21 mouse cellular contexts compared by ENCODE assay signal in genomic region chr9:98421903-98422302, GRCm38 (mm10). TPM values are rescaled to one million over a fixed set of nuclear protein-coding genes. Genes with fewer than 3 reads are reported as not detected.
DNase-seq lines count a peak whose midpoint lies in the region; ATAC-seq lines count a peak whose summit lies in the region.
"Had no signal": no experiment of that assay in that cellular context is flagged by ENCODE, and none has a peak within 500 bp of the region (broad histone marks: within the 10 kb centered on the region; RNA-seq: fewer than 3 reads in every experiment).

No protein-coding gene starts in this region.

- 34% methylated on average over 3 of the region's 3 CpGs for WGBS in kidney, embryonic 15.5 days
- 54% methylated on average over 3 of the region's 3 CpGs for WGBS in embryonic facial prominence, embryonic 10.5 days
- WGBS in liver, embryonic 11.5 days: 43% methylated on average over 3 of the region's 3 CpGs
- 48% methylated on average over 3 of the region's 3 CpGs for WGBS in liver, embryonic 16.5 days (ENCODE audit: insufficient replicate concordance)

- no peak for DNase-seq in kidney, postnatal 14 days
- no peak for DNase-seq in embryonic facial prominence, embryonic 10.5 days (ENCODE audit: low spot score)
- no peak for DNase-seq in liver, embryonic 11.5 days (ENCODE audit: low spot score)
- no peak for DNase-seq in adrenal gland, adult (ENCODE audit: inconsistent age in 2 of 2, low spot score in 1 of 2)
- DNase-seq in heart, postnatal 4 days: no peak
- DNase-seq: adrenal gland, adult 2 months; adrenal gland, postnatal 25 days; cerebellum, adult 18-20 months; cerebellum, adult 9-11 months; cerebellum, postnatal 36 days; forebrain, postnatal 0 days; gastrocnemius, postnatal 14 days; heart, postnatal 36 days had no signal

- H3K4me1 ChIP-seq in kidney, embryonic 15.5 days: peaks cover 43% of the 10 kb centered on the region
- peaks cover 65% of the 10 kb centered on the region for H3K4me1 ChIP-seq in embryonic facial prominence, embryonic 10.5 days
- peaks cover 9% of the 10 kb centered on the region for H3K4me1 ChIP-seq in liver, embryonic 11.5 days (replicated peaks; ENCODE audit: control insufficient read depth, insufficient read depth, low read length)
- peaks cover 3% of the 10 kb centered on the region for H3K4me1 ChIP-seq in liver, embryonic 16.5 days (ENCODE audit: control insufficient read depth, low read depth, low read length)

- H3K36me3 ChIP-seq in kidney, embryonic 15.5 days: no peaks in the 10 kb centered on the region
- no peaks in the 10 kb centered on the region for H3K36me3 ChIP-seq in embryonic facial prominence, embryonic 10.5 days (replicated peaks)
- no peaks in the 10 kb centered on the region for H3K36me3 ChIP-seq in liver, embryonic 11.5 days (ENCODE audit: control insufficient read depth, insufficient read depth, low read length)
- H3K36me3 ChIP-seq in liver, embryonic 16.5 days (ENCODE audit: control insufficient read depth, insufficient read depth): no peaks in the 10 kb centered on the region
- H3K36me3 ChIP-seq: hindbrain, embryonic 13.5 days had no signal

- 0 out of 2 replicates have a peak, but pooled peaks have one; percentile 10 for ATAC-seq in kidney, embryonic 15.5 days (replicated peaks; ENCODE audit: low FRiP score)
- ATAC-seq in liver, embryonic 11.5 days (replicated peaks; ENCODE audit: low FRiP score): 0 out of 2 replicates have a peak, but pooled peaks have one; percentile 1
- ATAC-seq in liver, embryonic 16.5 days (ENCODE audit: low read depth): peak; percentile 25
- ATAC-seq: activated CD4-positive, CD25-positive, alpha-beta regulatory T cell, adult 4 months; forebrain, embryonic 13.5 days; forebrain, postnatal 0 days; Patski had no signal

- H3K27ac ChIP-seq in kidney, embryonic 15.5 days: peak overlapping the region; percentile 60; the same call in 1 of the 2 replicates
- 0 out of 2 replicates have a peak overlapping the region, but pooled peaks have one; percentile 5 for H3K27ac ChIP-seq in embryonic facial prominence, embryonic 10.5 days (replicated peaks)
- H3K27ac ChIP-seq in liver, embryonic 11.5 days (ENCODE audit: low read depth, low read length): peak overlapping the region; percentile 70
- peak overlapping the region; percentile 51 for H3K27ac ChIP-seq in liver, embryonic 16.5 days (ENCODE audit: low read length)
- H3K27ac ChIP-seq: forebrain, embryonic 13.5 days; heart, embryonic 13.5 days; hindbrain, embryonic 13.5 days had no signal

- H3K27me3 ChIP-seq in kidney, embryonic 15.5 days: no peaks in the 10 kb centered on the region
- H3K27me3 ChIP-seq in embryonic facial prominence, embryonic 10.5 days (replicated peaks; ENCODE audit: low read depth, poor library complexity, severe bottlenecking): peaks cover 49% of the 10 kb centered on the region
- peaks cover 9% of the 10 kb centered on the region; the same call in 1 of the 2 replicates for H3K27me3 ChIP-seq in liver, embryonic 11.5 days (replicated peaks; ENCODE audit: control insufficient read depth, insufficient read depth, low read length)
- H3K27me3 ChIP-seq in liver, embryonic 16.5 days (ENCODE audit: control insufficient read depth, insufficient read depth, low read depth, low read length): peaks cover 29% of the 10 kb centered on the region
- H3K27me3 ChIP-seq: CH12.LX, Patski had no signal

- H3K9me3 ChIP-seq in kidney, embryonic 15.5 days (replicated peaks): no peaks in the 10 kb centered on the region
- H3K9me3 ChIP-seq in embryonic facial prominence, embryonic 10.5 days: no peaks in the 10 kb centered on the region
- no peaks in the 10 kb centered on the region for H3K9me3 ChIP-seq in liver, embryonic 11.5 days (ENCODE audit: control insufficient read depth, low read length)
- H3K9me3 ChIP-seq in liver, embryonic 16.5 days (replicated peaks; ENCODE audit: control insufficient read depth, low read length): no peaks in the 10 kb centered on the region
- H3K9me3 ChIP-seq: hindbrain, embryonic 13.5 days had no signal

- no peak overlapping the region for H3K9ac ChIP-seq in kidney, embryonic 15.5 days
- H3K9ac ChIP-seq in liver, embryonic 11.5 days (ENCODE audit: low read depth, low read length): no peak overlapping the region
- no peak overlapping the region for H3K9ac ChIP-seq in liver, embryonic 16.5 days (ENCODE audit: low read depth, low read length)
- H3K9ac ChIP-seq: forebrain, embryonic 13.5 days; forebrain, postnatal 0 days; heart, embryonic 13.5 days; hindbrain, embryonic 13.5 days had no signal

- H3K4me2 ChIP-seq in kidney, embryonic 15.5 days: no peak overlapping the region
- H3K4me2 ChIP-seq in liver, embryonic 11.5 days: peak overlapping the region; percentile 14
- no peak overlapping the region for H3K4me2 ChIP-seq in liver, embryonic 16.5 days (ENCODE audit: low read depth, low read length)
- H3K4me2 ChIP-seq: forebrain, embryonic 13.5 days; heart, embryonic 13.5 days; hindbrain, embryonic 13.5 days had no signal

- H3K4me3 ChIP-seq in kidney, embryonic 15.5 days (replicated peaks): no peak overlapping the region
- no peak overlapping the region for H3K4me3 ChIP-seq in embryonic facial prominence, embryonic 10.5 days
- no peak overlapping the region for H3K4me3 ChIP-seq in liver, embryonic 11.5 days (ENCODE audit: low read depth, low read length)
- no peak overlapping the region for H3K4me3 ChIP-seq in liver, embryonic 16.5 days (ENCODE audit: low read depth, low read length)
- H3K4me3 ChIP-seq: forebrain, embryonic 13.5 days; heart, embryonic 13.5 days; hindbrain, embryonic 13.5 days had no signal

RNA-seq across cellular contexts. Expression of gene Rbp1, which starts 0.9 kb away (rescaled TPM):
- 117 and 118 TPM in 2 replicates for polyA plus RNA-seq in kidney, embryonic 15.5 days (2015; fragmentation: Nextera tagmentation; extraction: Ambion mirVana)
- 54.4 and 63.0 TPM in 2 replicates for polyA plus RNA-seq in embryonic facial prominence, embryonic 10.5 days (2016; fragmentation: Nextera tagmentation; extraction: Ambion mirVana)
- 49.7 and 54.1 TPM in 2 replicates for polyA plus RNA-seq in liver, embryonic 11.5 days (2014; fragmentation: Nextera tagmentation; extraction: Ambion mirVana)
- polyA plus RNA-seq in liver, embryonic 16.5 days (2015; fragmentation: Nextera tagmentation; extraction: Ambion mirVana): 45.1 and 47.3 TPM in 2 replicates
- 10 to 100 TPM; 22.3 to 23.2 TPM for total RNA-seq in heart, postnatal 4 days (2021)

Comparison
In these comparisons a context has a peak if more than half of its experiments do, and no peak if none do; other contexts are left out.
1. H3K27ac ChIP-seq: peak in every context shown above with its lines; median percentile 70 in liver, embryonic 11.5 days; 60 in kidney, embryonic 15.5 days; 51 in liver, embryonic 16.5 days; 5 in embryonic facial prominence, embryonic 10.5 days.